Mouse (Mus musculus) embryonic fibroblast, embryonic 13.5 days (primary cell): ENCODE data around the gene Nckap5.

Source experiments
- CTCF ChIP-seq: IDR thresholded peaks from 2 replicates; pipeline ENCODE4 v1.5.1; 2011; ENCODE audit warnings: mild to moderate bottlenecking, control low read depth, low read length, moderate library complexity, borderline replicate concordance; ENCODE audit not compliant: insufficient read depth
- POLR2A ChIP-seq: IDR thresholded peaks from 2 replicates; pipeline ENCODE4 v1.6.1; 2011; ENCODE audit warnings: low read depth, mild to moderate bottlenecking, control low read depth, low read length, moderate library complexity

GRCm38 (mm10) chr1:126168131-126168530, 662.5 kb downstream of the Nckap5 start:
- TF ChIP-seq CTCF (no peak), POLR2A (no peak)
